Comparison of ENCODE assay signal across 24 mouse cellular contexts in the genomic region with DNA sequence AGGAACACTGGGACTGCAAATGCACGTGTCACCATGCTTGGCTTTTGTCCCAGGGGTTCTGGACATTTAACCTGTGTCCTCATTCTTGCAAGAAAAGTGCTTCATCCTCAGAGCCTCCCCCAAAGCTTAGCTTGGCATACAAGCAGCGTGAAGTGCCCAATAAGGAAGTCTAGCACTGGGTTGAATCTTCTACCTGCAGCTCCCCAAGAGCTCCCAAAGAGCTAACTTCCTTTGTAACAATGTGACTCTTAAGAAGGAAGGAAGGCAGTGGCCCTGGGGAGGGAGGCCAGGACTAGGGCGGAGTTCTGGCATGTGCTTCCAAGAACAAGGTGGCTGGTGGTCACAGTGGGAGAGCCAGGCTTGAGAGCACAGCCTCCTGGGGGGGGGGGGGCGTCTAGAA. TPM values are rescaled to one million over a fixed set of nuclear protein-coding genes. Genes with fewer than 3 reads are reported as not detected.
"Had no signal": no experiment of that assay in that cellular context is flagged by ENCODE, and none has a peak within 500 bp of the region (broad histone marks: within the 10 kb centered on the region; RNA-seq: fewer than 3 reads in every experiment).

No protein-coding gene starts in this region.

- H3K27ac ChIP-seq: liver, embryonic 13.5 days; liver, embryonic 15.5 days; lung, embryonic 15.5 days; macrophage; midbrain, embryonic 12.5 days; neural tube, embryonic 13.5 days; neural tube, embryonic 15.5 days; stomach, embryonic 15.5 days had no signal

- ATAC-seq: liver, postnatal 0 days had no signal

- H3K4me1 ChIP-seq: liver, embryonic 13.5 days; liver, embryonic 15.5 days; megakaryocyte, embryonic 14.5 days had no signal

- H3K9ac ChIP-seq: liver, embryonic 13.5 days; liver, embryonic 15.5 days; liver, postnatal 0 days; lung, embryonic 15.5 days; midbrain, embryonic 12.5 days; neural tube, embryonic 13.5 days; neural tube, embryonic 15.5 days; stomach, embryonic 15.5 days had no signal

- H3K27me3 ChIP-seq: liver, embryonic 13.5 days; liver, embryonic 15.5 days; lung, embryonic 15.5 days; megakaryocyte, embryonic 14.5 days; midbrain, embryonic 12.5 days; neural tube, embryonic 13.5 days; neural tube, embryonic 15.5 days; stomach, embryonic 15.5 days had no signal

- H3K4me3 ChIP-seq: liver, embryonic 13.5 days; liver, embryonic 15.5 days; lung, embryonic 15.5 days; megakaryocyte, embryonic 14.5 days; midbrain, embryonic 12.5 days; neural tube, embryonic 13.5 days; neural tube, embryonic 15.5 days; stomach, embryonic 15.5 days had no signal

- H3K4me2 ChIP-seq: liver, embryonic 11.5 days; liver, embryonic 13.5 days; liver, embryonic 15.5 days; lung, embryonic 15.5 days; midbrain, embryonic 12.5 days; neural tube, embryonic 13.5 days; neural tube, embryonic 15.5 days; stomach, embryonic 15.5 days had no signal

- DNase-seq: liver, embryonic 13.5 days; liver, postnatal 0 days; lung, adult 2 months; lung, postnatal 36 days; midbrain, embryonic 14.5 days; right cerebral cortex, postnatal 14 days; thymus, adult 18-20 months; thymus, postnatal 14 days; thymus, postnatal 36 days had no signal

- H3K36me3 ChIP-seq: liver, embryonic 13.5 days; liver, embryonic 15.5 days; lung, embryonic 15.5 days; midbrain, embryonic 12.5 days; neural tube, embryonic 13.5 days; neural tube, embryonic 15.5 days; stomach, embryonic 15.5 days had no signal

- H3K9me3 ChIP-seq: liver, embryonic 13.5 days; liver, embryonic 15.5 days; lung, embryonic 15.5 days; midbrain, embryonic 12.5 days; neural tube, embryonic 13.5 days; neural tube, embryonic 15.5 days; stomach, embryonic 15.5 days had no signal

RNA-seq across cellular contexts. Expression of a gene that starts 18.1 kb away (rescaled TPM):
- total RNA-seq: megakaryocyte progenitor cell, adult 5-6 weeks; monocyte, adult 5-6 weeks had no signal
- polyA plus RNA-seq: macrophage had no signal

RNA-seq across cellular contexts. Expression of a gene that starts 27.1 kb away (rescaled TPM):
- total RNA-seq: megakaryocyte progenitor cell, adult 5-6 weeks; midbrain, postnatal 0 days; monocyte, adult 5-6 weeks had no signal
- polyA plus RNA-seq: liver, embryonic 11.5 days; liver, embryonic 13.5 days; liver, embryonic 15.5 days; liver, postnatal 0 days; lung, adult 2 months; lung, embryonic 15.5 days; macrophage; midbrain, embryonic 12.5 days; midbrain, embryonic 14.5 days; midbrain, postnatal 0 days; neural tube, embryonic 11.5 days; neural tube, embryonic 13.5 days; neural tube, embryonic 15.5 days; spleen, adult 2 months; stomach, embryonic 15.5 days; thymus, postnatal 0 days had no signal
